Mouse (Mus musculus) ovary, adult 18-20 months (tissue): Measurements from ENCODE around the gene Slc6a12.

Experiments
- DNase-seq: peaks from one replicate; pipeline ENCODE4 v3.0.0; 2022; ENCODE audit warnings: low spot score, mixed read lengths

Gene Slc6a12

DNA sequence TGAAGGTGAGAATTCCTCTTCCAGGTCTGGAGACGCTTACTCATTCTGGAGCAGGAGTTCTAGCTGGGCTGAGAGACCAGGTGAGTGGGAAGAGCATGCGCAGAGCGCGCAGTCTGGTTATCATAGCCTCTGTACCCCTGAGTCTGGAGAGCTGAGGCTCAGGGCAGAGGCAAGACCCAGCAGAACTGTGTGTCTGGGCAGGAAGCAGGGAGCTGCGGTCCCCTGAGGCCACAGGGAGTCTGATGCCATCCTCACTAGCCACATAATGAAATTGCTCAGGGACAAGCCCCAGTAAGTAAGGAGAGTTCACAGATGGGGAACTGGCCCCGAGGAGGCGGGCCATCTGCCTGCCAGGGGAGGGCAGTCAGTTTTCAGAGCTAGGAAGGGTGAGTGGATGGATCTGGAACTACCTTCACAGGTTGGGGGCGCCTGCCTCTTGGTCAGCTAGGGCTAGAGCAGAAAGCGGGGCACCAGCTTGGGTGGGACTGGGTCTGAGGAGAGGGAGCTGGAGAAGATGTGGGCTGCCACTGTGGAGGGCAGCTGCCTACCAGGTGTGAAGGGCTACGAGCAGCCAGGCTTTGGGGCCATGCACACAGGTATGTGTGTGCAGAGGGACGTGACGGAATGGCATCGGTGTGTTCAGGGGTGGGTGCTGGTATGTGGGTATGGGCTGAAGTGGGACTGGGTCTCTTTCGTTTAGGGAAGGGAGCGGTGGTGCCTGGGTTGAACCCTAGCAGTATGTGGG is at the start of gene Slc6a12:
TSS of gene Slc6a12 (plus strand) at position 51 of the 745 bp plus-strand sequence.
- DNase-seq, result no peak

DNA sequence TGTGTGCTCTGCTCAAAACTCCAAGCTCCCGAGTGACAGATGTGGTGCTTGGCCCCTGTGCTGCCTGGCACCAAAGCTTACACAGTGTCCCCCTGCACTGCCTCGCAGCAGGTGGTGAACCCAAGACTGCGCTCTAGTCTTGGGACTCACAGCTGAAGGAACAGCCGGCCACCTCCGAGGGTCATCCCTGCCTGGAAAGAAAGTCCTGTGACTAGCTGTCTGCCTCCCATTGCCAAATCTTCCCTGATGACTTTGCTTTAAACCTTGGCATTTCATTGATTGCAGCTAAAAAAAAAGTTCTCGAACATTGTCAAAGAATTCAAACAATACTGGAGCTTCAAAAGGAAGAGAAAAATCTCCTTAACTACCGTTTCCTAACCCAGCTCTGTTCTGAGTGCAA is 43.6 kb upstream of the Slc6a12 start:
- no peak for DNase-seq

- no peak for DNase-seq
Observed at GRCm38 (mm10) chr6:121299954-121300353, 42.9 kb upstream of the Slc6a12 start, which contains the start of gene Slc6a13. Slc6a13 (plus strand) TSS chr6:121300227.

DNA sequence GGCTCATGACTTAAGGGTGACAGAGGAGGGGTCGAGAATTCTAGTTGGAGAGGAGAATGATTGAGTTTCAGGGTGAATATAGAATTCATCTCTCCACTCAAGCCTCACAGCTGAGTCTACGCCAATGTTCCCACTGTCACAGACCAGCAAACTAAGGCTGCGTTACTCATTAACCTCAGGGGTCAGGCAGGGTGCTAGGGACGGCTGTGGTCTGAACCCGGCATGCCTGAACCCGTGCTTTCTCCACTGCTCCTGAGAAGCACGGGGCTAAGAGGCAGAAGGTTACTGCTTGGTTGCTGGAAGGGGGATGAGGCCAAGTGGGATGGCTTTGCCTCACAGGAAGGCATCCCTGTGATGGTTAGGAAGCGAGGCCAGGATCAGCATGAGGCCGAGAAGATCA is 42.4 kb upstream of the Slc6a12 start:
- DNase-seq, result no peak

- DNase-seq, result no peak
Observed at GRCm38 (mm10) chr6:121303466-121304220, 39.2 kb upstream of the Slc6a12 start.

GRCm38 (mm10) chr6:121304630-121305029 is 38.2 kb upstream of the Slc6a12 start:
- DNase-seq, result no peak

DNA sequence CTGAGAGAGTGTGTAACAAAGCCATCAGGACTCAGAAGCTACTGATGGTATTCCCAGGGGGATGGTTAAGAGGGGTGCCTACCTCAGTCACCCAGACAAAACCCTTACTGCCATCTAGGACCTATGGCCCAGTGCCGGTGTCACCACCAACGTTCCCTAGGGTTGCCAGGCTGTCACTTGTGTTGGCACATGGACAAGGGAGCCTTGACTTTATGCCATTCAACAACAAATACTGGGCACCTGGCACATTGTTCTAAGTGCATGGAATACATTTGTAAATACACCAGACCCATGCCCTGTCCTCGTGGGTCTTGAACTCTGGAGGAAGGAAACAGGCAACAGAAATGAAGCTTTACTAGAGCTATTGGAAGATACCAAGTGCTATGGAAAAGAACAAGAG is 37.3 kb upstream of the Slc6a12 start:
- DNase-seq, result no peak

GRCm38 (mm10) chr6:121310984-121311383 is 31.9 kb upstream of the Slc6a12 start:
- DNase-seq, result no peak

DNA sequence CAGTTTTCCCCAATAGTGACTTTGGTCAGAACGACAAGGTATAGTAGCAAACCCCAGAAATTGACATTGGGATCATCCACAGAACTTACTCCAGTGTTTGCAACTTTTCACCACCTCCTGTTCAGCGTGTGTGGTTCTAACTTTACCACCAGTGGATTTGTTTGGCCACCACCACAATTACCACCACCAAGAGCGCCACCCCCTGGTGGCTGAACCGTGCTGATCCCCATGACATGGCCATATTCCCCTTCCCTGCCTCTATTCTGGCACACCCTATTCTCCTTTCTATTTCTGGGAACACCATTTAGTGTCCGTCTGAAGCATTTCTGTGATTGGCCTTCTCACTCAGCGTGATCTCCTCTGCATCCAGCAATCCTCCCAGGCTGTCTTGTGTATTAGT is 23.8 kb upstream of the Slc6a12 start:
- DNase-seq, result no peak

- no peak for DNase-seq
Observed at GRCm38 (mm10) chr6:121322381-121323110, 20.3 kb upstream of the Slc6a12 start.

- DNase-seq, result no peak
Observed at GRCm38 (mm10) chr6:121325298-121325697, 17.6 kb upstream of the Slc6a12 start.

DNA sequence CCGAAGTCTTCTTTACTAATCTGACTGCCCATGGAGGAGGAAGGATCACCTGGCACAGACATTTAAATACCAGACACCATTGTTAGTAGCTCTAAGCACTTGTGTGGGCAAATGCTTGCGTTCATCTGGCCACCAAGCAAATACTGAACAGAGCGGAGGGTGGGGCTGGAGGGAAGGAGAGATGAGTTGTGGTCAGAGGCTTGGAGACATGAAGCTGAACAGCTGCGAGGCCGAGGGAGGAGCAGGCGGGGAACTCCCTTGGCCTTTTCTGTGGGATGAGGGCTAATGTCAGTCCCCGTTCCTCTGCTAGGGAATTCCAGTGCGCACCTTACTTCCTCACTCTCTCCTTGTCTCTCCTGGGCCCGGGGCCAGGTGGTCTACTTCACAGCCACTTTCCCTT is 17.1 kb upstream of the Slc6a12 start:
- DNase-seq, result no peak

DNA sequence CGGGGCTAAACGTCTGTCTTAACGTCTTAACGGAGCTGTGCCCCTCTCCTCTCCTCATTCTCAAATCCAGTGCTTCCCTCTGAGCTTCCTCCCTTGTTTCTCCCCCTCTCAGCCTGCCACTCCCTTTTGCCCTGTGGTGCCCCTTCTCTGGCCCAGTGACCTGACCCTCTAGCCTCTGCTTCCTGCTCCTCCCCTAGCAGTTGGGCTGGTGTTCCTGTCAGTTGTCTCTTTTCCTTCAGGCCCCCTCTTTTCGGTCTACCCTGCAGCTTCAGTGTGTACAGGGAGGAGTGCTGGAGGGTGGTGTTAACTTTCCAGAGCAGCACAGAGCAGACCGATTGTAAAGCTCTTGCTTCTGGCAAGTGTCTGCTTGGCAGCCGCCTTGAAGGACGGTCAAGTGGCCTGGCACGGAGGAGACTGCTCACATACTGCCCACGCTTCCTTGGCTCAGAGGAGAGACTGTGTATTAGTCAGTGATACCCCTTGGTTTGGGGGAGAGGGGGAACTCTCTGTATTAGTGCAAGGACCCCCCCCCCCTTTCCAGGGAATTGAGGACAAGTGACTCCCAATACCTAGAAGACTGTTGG is 16.3 kb upstream of the Slc6a12 start:
- DNase-seq, result no peak

GRCm38 (mm10) chr6:121328417-121328884 is 14.4 kb upstream of the Slc6a12 start:
- DNase-seq, result no peak

- no peak for DNase-seq
Observed at GRCm38 (mm10) chr6:121329848-121330508, 12.9 kb upstream of the Slc6a12 start.

DNA sequence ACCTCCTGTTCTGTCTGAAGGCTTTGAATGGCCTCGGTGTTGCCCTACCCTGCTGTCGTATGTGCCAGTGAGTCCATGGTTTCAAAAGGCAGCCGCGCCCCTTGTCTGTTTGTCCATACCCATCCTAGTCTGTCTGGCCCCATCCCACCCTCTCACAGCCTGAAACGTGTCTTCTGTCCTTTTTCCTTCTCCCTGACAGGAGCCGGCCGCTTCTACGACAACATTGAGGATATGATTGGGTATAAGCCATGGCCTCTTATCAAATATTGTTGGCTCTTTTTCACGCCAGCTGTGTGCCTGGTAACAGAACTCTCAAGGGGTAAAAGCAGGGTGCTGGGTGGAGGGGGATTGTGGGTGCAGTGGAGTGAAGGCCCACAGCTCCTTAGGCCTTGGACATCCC is 7.0 kb upstream of the Slc6a12 start:
- DNase-seq, result no peak

- DNase-seq, result no peak
Observed at GRCm38 (mm10) chr6:121336558-121336957, 6.3 kb upstream of the Slc6a12 start.

- no peak for DNase-seq
Observed at GRCm38 (mm10) chr6:121337229-121337628, 5.6 kb upstream of the Slc6a12 start.

DNA sequence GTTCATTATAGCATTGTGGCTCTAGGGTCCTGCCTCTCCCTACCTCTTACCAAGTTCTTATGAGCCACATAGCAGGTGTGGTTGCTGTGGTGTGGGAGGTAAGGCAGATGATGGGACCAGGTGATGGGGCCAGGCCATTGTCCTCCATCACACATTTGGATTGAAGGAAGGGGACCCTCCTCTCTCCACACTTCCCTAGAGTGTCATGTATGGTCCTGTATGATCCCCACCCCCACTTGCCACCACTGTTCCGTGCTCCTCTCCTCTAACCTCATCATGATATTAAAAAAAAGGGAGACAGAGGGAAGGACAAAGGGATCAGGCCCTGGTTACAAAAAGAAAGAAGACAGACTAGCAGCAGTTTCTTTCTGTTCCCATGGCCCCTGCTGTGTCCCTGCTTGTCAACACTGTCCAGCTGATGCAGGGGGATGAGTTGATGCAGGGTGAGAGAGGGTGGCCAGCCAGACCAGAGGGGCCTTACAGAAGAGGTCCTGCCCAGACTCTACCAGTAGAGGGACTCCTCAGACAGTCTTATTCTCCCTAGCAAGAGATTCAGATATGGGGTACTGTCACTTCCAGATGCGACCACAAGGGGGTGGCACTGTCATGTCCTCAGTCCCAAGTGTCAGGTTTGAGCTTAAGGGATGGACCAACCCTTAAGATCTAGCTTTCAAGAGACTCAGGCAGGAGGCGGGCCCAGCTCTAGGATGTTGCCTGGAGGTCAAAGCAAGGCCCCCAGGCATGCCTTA is 4.9 kb upstream of the Slc6a12 start:
- DNase-seq, result peak; percentile 35

DNA sequence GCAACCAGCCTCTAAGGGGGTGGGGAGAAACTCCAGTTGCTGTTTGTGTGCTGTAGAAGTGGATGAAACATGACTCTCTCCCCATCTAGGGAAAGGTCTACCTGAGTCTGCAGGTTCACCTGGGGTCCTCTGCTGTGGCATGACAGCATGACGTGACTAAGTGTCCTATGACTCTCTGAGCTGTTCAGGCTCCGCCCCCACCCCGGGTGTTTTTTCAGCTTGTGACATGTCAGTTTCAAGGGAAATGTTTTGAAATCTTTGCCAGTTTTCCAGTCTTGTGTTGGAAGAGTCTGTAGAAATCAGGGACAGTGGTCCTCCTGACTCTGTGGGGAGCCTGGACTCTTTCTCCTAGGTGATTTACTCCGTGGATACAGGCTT is 4.4 kb upstream of the Slc6a12 start:
- DNase-seq, result no peak

DNA sequence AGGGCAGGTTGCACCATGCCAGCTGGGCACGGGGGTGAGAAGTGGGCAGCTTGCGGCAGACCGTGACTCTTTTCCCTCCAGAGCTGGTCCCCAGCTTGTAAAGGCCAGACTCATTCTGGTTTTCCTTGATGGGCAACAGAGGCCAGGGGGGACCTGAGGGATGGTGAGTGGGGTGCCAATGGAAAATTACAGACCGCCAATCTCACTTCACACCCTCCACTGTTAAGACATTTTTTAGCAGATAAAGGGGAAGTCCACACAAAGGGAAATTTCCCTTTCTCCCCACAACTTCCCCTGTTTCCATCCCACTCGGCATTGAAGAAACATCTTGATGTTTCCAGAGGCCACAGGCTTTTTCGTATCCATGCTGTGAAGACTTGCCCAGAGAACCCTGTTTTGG is 1.2 kb upstream of the Slc6a12 start:
- no peak for DNase-seq
